ENCODE assay signal across 9 mouse cellular contexts in the genomic region with DNA sequence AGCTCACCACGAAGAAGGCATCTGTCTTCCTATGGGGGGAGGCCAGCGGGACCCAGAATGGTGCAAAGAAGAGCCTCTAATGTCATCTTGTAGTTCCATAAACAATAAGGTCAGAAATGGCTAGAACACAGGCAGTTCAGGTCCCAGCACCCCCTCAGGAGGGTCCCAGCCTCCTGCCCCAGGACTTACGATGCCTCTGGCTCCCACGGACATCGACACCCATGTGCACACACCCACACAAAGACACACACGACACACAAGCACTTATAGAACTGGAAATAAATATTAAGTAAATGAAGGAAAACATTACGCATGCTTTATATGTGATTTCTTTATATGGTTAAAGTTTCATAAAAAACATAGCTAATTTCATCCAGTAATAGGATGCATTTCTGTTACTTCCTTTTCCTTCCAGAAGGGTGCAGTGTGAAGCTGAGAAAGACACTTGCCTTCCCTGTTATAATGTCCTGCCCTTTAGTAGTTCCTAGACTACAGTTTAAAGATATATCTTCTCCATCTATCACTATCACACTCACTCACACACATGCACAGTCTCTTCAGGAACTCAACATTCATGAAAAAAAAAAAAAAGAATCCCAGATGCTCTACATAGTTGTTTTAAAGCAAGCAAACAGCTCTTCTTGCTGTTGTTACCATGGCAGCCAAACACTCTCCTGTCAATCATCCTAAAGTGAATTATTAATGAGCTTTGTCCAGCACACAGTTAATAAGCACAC. TPM values are rescaled to one million over a fixed set of nuclear protein-coding genes. Genes with fewer than 3 reads are reported as not detected.
DNase-seq lines count a peak whose midpoint lies in the region; ATAC-seq and TF ChIP-seq lines count a peak whose summit lies in the region.
"Had no signal": no experiment of that assay in that cellular context is flagged by ENCODE, and none has a peak within 500 bp of the region (broad histone marks: within the 10 kb centered on the region; RNA-seq: fewer than 3 reads in every experiment).

No protein-coding gene starts in this region.

- 81% methylated on average over 7 of the region's 7 CpGs for WGBS in lung, embryonic 14.5 days
- 86% methylated on average over 7 of the region's 7 CpGs for WGBS in lung, adult 2 months

- no peaks in the 10 kb centered on the region for H3K4me1 ChIP-seq in lung, embryonic 14.5 days (ENCODE audit: insufficient read depth)
- H3K4me1 ChIP-seq in lung, adult 2 months (ENCODE audit: control insufficient read depth, insufficient read depth, low read length), result no peaks in the 10 kb centered on the region

- no peak overlapping the region for H3K27ac ChIP-seq in lung, embryonic 14.5 days (ENCODE audit: low read depth)

- peak; percentile 37 for DNase-seq in CD4-positive, CD25-positive, alpha-beta regulatory T cell, adult 2 months (ENCODE audit: low read depth, low spot score)
- DNase-seq in lung, embryonic 14.5 days, result peak; percentile 75
- DNase-seq in lung, adult 2 months, result no peak
- peak; percentile 30 for DNase-seq in kidney, postnatal 14 days
- DNase-seq in splenic B cell, adult 2 months (ENCODE audit: low read depth, low spot score), result peak; percentile 57
- DNase-seq in right cerebral cortex, postnatal 10 days (ENCODE audit: low spot score in 2 of 2), result no peak
- no peak for DNase-seq in thymus, postnatal 25 days
- DNase-seq: cerebellum, adult 9-11 months had no signal

- no peaks in the 10 kb centered on the region for H3K36me3 ChIP-seq in lung, embryonic 14.5 days (ENCODE audit: insufficient read depth)
- no peaks in the 10 kb centered on the region for H3K36me3 ChIP-seq in splenic B cell, adult 2 months (ENCODE audit: control insufficient read depth, insufficient read depth, low read length, poor library complexity, severe bottlenecking)

- H3K4me2 ChIP-seq in lung, embryonic 14.5 days, result no peak overlapping the region

- no peaks in the 10 kb centered on the region for H3K9me3 ChIP-seq in lung, embryonic 14.5 days (ENCODE audit: low read depth, low read length)

- no peak overlapping the region for H3K4me3 ChIP-seq in lung, embryonic 14.5 days (ENCODE audit: low read depth, low read length)
- no peak overlapping the region for H3K4me3 ChIP-seq in lung, adult 2 months (replicated peaks; ENCODE audit: extremely low read depth, low read depth, low read length)

- no peaks in the 10 kb centered on the region for H3K27me3 ChIP-seq in lung, embryonic 14.5 days (ENCODE audit: insufficient read depth, low read length)
- H3K27me3 ChIP-seq in splenic B cell, adult 2 months (ENCODE audit: control insufficient read depth, insufficient read depth, low read length, poor library complexity, severe bottlenecking), result no peaks in the 10 kb centered on the region

- TF ChIP-seq POLR2A in lung, adult 2 months (IDR thresholded peaks at IDR 0.05; ENCODE audit: borderline replicate concordance, extremely low read depth, low read depth, low read length), result no peak

- TF ChIP-seq CTCF in lung, embryonic 14.5 days (IDR thresholded peaks at IDR 0.05; ENCODE audit: low read depth), result peak; percentile 71
- TF ChIP-seq CTCF in lung, adult 2 months (IDR thresholded peaks at IDR 0.05; ENCODE audit: insufficient read depth, low read length), result no peak

- H3K9ac ChIP-seq in lung, embryonic 14.5 days, result no peak overlapping the region

- ATAC-seq in CD4-positive, CD25-positive, alpha-beta regulatory T cell, adult 4 months, result no peak
- ATAC-seq in lung, embryonic 14.5 days (ENCODE audit: insufficient read depth), result peak; percentile 67

RNA-seq across cellular contexts. Expression of gene Slc1a2, which starts 27.1 kb away (rescaled TPM):
- under 1 TPM in 1 of 2 experiments, not detected in 1; 0.09 TPM for polyA plus RNA-seq in CD4-positive, CD25-positive, alpha-beta regulatory T cell, adult 4 months (2017; shearing (Covaris generic))
- polyA plus RNA-seq in lung, embryonic 14.5 days (2014; fragmentation: Nextera tagmentation; extraction: Ambion mirVana), result 0.31 and 0.42 TPM in 2 replicates
- polyA plus RNA-seq in lung, adult 2 months (2012; rRNA removed), result 1.4 and 1.5 TPM in 2 replicates

Comparison
In these comparisons a context has a peak if more than half of its experiments do, and no peak if none do; other contexts are left out.
1. DNase-seq: peak in CD4-positive, CD25-positive, alpha-beta regulatory T cell, adult 2 months (single experiment), lung, embryonic 14.5 days (single experiment), kidney, postnatal 14 days (single experiment) and splenic B cell, adult 2 months (single experiment); none in lung, adult 2 months (single experiment), right cerebral cortex, postnatal 10 days (0 of 2) and thymus, postnatal 25 days (single experiment).